Mouse (Mus musculus): ENCODE results near the gene Zfp646. TPM values are rescaled to one million over a fixed set of nuclear protein-coding genes. Genes with fewer than 3 reads are reported as not detected.

Gene Zfp646
- total RNA-seq, 2 experiments from 2014 or later: 30.8 to 31.3 TPM

DNA sequence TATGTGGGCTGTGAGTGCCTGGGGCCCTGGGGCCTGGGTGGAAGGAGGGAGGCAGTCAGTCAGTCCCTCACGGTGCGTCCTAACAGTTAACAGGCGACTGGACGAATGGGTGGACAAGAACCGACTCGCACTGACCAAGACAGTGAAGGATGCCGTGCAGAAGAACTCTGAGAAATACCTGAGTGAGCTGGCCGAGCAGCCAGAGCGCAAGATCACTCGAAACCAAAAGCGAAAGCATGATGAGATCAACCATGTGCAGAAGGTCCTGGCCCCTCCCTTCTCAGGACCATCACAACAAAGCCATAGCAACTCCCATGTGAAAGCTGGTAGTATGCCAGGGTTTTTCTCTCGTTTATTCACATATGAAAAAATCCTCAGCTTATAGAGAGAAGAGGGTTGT, 39.3 kb downstream of the Zfp646 start:
- no peak for DNase-seq (ENCODE audit: extremely low spot score in 1 of 2, low spot score in 1 of 2)

DNA sequence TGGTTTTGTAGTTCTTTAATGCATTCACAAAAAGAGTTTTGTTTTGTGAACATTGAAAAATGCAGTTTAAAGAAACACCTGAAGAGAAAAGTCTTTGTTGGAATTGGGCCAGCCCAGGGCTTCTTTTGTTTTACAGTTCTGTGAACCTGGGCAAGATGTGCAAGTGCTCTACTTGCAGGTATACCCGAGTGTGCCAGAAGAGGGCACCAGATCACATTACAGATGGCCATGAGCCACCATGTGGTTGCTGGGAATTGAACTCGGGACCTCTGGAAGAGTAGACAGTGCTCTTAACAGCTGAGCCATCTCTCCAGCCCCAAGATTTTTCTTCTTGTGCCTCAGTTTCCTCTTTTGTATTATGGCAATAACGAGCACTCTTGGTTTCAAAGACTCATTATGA, 42.2 kb downstream of the Zfp646 start:
- peak in 1 of 2 experiments; percentile 38 for DNase-seq (ENCODE audit: extremely low spot score in 1 of 2, low spot score in 1 of 2)

DNA sequence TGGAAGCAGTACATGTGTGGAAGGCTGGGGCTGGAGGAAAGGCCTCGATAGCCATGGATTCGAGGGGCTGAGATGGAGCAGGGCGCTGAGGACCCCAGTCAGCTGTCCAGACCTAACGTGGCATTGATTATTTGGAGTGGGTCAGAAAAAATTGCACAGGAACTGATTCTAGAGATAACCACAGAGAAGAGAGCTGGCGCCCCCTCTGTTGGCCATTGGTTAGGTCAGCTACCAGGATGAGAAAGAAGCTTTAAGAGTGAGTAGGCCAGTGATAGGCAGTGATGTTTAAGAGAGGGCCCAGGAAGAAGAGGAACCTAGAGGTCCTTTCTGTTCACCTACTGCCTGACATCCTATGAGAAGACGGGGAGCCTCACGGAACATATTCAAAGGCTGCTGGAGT, 43.3 kb downstream of the Zfp646 start:
- no peak for DNase-seq (ENCODE audit: extremely low spot score in 1 of 2, low spot score in 1 of 2)

DNA sequence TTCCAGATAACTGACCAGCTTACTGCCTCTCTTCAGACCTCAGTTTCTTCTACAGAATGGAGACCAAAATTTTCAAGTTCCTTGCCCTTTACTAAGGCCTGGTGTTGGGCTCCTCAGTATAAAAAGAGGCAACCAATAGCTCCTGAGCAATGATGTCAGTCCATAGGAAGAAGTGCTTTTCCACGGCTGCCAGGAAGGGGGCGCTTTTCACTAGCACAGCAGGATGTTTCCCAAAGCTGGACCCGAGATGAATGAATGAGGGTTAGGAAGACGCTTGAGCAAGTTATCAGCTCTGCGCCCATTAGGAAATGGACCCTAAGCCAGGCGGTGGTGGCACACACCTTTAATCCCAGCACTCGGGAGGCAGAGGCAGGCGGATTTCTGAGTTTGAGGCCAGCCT, 45.5 kb downstream of the Zfp646 start:
- DNase-seq (ENCODE audit: extremely low spot score in 1 of 2, low spot score in 1 of 2): no peak

DNA sequence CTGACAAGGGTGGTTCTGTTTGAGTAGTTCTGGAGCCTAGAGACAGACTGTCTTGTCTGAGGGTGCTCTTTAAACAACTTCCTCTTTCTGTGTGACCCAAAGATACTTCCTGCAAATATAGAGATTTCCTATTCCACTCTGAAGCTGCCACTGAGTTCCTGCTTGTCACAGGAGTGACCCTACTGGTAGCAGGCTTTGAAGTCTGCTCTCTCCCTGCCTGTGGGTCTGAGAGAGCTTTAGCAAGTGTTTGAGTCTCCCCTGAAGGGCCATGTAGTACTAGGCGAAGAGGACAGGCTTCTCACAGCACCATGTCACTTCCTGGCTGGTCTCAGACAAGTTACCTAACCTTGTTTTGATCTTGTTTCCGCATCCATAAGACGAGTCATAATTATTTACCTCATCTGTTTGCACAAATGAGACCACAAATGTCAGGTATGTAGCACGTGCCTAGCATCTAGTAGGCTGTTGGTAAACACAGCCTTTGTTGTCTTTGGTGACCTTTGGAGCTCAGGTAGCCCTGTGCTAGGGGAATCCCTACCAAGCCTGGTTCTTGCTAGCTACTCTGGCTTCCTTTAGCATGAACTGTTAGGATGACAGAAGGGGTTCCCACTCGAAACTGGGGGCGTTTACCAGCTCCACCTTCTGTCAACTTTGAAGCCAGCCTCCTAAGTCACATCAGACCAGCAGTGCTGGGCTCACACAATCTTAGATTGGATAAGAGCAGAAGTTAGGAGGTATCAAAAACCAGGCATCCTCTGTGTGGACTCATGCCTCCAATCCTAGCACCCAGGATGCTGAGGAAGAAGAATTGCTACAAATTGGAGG, 46.6 kb downstream of the Zfp646 start:
- no peak for DNase-seq (ENCODE audit: extremely low spot score in 1 of 2, low spot score in 1 of 2)

DNA sequence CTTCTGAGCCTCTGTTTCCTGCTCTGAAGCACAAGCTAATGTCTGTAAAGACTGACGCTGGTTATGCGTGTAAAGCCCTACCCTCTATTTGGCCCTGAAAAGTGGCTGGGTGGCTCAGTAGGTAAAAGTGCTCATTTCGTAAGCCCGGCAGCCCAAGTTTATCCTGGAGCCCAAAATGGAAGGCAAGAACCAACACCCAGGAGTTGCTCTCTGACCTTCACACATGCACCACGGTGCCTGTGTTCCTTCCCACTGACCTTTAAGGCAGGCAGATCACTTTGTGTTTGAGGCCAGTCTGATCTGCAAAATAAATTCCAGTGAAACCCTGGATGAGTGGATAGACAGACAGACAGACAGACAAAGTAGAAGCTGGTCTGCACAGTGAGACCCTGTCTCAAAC, 47.7 kb downstream of the Zfp646 start:
- no peak for DNase-seq (ENCODE audit: extremely low spot score in 1 of 2, low spot score in 1 of 2)

DNA sequence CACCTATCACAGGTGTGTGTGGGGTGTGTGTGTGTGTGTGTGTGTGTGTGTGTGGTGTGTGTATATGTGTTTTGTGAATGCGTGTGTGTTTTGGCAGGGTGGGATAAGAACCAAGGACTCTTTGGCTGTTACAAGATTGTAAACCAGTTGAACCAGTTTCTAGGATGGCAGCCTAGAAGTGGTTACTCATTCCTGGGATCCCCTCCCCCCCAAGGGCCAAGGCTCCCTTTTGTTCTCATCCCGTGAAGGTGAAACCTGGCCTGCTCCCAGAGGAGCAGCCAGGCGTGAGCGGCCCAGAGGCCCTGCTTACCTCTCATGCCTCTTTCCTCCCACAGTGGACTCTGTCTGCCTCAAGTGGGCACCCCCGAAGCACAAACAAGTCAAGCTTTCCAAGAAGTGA, 49.2 kb downstream of the Zfp646 start:
- no peak for DNase-seq (ENCODE audit: extremely low spot score in 1 of 2, low spot score in 1 of 2)

DNA sequence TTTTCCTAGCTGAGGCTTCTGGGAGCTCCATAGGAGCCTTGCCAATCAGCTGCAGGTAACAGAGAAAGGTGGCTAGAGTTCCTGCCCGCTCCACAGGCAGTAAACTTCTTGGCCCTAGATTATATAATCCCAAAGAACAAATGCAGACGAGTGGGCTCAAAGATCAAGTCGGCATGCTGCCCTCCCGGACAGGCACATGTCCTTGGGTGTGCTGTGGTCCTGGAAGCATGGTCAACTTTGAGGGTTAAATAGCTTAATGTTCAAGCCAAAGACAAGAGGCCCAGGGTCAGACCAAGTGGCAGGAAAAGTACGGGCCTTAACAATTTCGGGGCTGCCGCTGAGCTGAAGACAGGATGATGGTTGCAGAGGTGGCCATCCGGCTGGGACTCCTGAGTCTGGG, 50.0 kb downstream of the Zfp646 start:
- no peak for DNase-seq (ENCODE audit: extremely low spot score in 1 of 2, low spot score in 1 of 2)

DNA sequence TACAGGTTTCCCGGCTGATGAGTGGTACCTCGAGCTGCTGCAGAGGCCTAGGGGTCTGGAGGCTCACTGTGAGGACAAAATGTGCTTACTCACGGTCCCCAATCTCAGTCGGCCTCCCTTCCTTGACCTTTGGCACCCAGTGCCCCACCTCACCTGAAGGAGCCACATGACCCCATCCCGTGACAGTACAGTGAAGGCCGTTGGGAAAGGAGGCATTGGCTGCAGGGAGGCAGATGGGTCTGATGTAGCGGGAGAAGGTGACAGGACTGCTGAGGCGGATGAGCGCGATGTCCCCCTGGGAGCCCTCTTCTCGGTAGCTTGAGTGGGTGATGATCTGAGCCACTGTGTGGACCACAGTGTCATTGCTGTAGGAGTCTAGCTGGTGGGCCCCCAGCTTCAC, 50.8 kb downstream of the Zfp646 start:
- DNase-seq (ENCODE audit: extremely low spot score in 1 of 2, low spot score in 1 of 2): no peak

DNA sequence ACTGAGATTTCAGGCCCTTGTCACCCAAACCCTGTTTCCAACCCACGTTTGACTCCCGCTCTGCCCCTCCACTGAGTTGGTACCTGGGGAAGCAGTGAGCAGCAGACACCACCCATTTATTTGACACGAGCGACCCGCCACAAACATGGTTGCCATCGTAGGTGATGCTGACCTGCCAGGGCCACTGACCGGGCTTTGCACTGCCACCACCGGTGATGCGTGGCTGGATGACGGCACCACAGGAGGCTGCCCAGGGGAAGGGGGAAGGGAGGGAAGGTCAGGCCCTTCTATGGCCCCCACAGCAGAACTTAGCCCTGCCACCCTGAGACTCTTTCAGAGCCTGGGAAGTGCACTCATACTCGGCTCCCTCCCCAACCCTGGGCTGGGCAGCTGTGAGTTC, 51.7 kb downstream of the Zfp646 start:
- DNase-seq (ENCODE audit: extremely low spot score in 1 of 2, low spot score in 1 of 2): no peak

DNA sequence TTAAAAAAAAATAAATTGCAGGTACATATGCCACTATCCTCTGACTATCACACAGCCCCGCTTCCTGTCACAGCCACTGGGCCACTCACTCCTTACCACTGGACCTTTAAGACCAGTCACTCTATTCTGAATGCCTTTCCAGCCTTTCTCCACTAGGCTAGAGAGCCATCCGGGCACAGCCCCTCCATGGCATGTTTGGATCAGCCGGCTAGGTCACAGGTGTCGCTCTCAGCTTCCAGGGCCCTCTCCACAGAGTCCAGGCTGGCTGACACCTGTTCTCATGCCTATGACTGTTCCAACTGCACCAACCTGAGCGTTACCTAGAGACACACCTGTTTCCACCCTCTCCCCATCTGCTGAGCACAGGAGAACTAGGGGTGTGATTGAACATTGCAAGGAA, 52.6 kb downstream of the Zfp646 start:
- no peak for DNase-seq (ENCODE audit: extremely low spot score in 1 of 2, low spot score in 1 of 2)

DNA sequence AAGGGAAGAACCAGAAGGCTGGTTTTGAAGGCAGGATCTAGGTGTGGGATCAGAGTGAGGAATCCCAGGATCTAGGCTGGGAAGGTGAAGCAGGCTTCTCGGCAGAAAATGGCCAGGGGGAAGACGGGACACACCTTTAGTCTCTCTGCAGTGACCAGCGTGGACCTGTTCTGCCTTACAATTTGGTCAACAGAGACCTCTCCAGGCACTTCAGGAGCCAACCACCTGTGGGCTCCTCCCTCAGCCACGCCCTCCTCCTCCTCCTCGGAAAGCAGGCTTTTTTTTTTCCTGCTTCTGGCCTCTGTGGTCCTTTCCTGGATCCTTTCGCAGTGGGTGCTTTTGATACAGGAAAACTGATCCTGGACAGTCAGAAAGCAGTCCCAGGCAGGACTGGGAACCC, 53.9 kb downstream of the Zfp646 start, which contains the start of gene Prss8:
Prss8 (minus strand) TSS at position 182 of the 400 bp plus-strand sequence.
- no peak for DNase-seq (ENCODE audit: extremely low spot score in 1 of 2, low spot score in 1 of 2)

DNA sequence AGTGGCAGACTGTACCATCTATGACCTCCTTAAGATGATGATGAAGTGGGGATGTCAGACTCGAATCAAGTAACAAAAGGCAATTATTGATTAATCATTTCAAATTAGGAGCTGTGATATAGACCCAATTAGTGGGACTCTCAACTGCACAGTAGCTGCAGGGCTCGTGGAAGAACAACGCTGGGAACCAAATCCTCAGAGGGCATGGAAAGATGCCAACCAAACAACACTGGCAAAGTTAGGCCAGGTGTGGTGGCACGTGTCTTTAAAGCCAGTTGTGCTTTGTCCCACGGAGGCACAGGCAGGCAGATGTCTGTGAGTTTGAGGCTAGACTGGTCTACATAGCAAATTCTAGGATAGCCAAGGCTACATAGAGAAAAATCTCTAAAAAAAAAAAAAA, 54.6 kb downstream of the Zfp646 start:
- no peak for DNase-seq (ENCODE audit: extremely low spot score in 1 of 2, low spot score in 1 of 2)

DNA sequence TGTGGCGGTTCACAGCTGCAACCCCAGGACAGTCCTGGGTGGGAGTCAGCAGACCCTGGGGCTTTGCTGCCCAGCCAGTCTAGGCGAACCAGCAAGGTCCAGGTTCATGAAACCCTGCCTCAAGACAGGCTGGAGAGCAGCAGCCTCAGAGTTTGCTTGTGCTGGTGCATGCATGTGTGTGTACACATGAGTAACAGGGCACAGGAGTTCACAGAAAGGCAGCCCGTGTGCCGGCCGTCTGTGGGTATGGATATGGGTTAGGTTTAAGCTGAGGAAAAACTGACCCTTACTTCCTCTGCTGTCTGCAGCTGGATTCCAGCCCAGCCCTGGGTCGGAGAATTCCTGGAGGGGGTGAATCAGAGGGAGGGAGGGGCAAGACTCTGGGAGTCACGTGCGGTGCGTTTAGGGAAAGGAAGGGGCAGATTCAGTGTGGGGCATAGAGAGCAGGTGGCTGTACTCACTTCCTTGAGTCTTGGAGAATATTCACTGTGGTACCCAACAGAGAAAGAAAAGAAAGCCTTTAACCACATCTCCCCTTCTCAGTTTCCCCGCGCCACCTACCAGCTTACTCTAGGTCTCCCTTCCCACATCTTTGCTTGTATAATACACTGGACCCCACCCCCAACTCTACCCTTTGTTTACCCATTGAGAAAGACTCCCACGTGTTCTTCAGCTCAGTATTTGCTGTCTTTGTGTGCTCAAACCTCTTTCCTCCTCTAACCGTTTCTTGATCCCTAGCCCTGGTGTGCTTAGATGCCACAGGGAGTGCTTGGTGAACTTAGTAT, 55.5 kb downstream of the Zfp646 start:
- no peak for DNase-seq (ENCODE audit: extremely low spot score in 1 of 2, low spot score in 1 of 2)

DNA sequence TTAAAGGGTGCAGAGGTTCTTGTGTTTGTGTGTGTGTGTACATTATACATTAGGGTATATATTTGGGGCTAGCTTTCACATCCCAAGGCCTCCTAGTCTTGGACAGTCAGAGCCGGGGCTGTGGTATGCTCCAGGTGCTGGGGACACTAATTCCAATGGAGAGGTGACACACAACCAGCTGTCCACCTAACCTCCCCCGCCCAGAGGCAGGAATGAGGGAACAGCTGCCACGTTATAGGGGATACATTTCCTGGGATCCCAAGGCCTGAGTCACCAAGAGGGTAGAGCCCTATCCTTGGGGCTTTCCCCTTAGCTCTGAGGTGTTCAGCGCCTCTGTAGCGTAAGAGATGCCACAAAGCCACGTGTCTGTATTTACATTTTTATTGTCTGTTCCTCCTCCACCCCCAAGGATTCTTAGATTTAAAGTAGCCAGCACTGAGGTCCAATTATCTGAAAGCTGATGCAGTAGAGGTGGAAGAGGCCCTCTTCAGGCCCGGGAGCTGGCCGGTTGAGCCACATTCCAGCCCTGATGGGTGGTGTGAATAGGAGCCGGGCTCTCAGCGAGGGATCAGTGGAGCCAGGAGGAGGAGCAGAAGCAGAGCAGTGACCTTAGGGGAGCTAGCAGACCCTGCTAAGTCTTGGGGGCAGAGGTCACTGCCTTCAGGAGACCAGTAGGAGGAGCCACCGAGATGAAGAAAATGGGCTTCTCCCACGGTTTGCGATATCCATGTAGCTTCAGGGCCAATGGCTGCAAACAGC, 56.4 kb downstream of the Zfp646 start:
- DNase-seq (ENCODE audit: extremely low spot score in 1 of 2, low spot score in 1 of 2): no peak

DNA sequence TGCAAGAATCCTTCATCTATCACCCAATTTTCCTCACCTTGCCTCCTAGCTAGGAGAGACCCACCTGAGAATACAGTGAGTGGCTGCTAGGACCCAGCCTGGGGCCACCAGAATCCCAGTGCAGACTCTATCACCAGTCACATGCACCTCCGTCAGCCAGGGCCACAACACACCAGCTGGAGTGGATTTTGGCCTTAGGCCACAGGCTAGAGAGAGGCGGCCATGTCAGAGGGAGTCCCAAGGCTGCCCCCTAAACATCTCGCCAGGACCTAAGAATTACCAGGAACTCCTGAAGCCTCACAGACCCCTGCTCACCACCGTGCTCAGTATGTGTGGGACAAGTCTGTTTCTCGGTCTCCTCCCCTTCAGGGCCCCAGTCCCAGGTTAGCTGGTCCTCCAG, 58.1 kb downstream of the Zfp646 start:
- no peak for DNase-seq (ENCODE audit: extremely low spot score in 1 of 2, low spot score in 1 of 2)

DNA sequence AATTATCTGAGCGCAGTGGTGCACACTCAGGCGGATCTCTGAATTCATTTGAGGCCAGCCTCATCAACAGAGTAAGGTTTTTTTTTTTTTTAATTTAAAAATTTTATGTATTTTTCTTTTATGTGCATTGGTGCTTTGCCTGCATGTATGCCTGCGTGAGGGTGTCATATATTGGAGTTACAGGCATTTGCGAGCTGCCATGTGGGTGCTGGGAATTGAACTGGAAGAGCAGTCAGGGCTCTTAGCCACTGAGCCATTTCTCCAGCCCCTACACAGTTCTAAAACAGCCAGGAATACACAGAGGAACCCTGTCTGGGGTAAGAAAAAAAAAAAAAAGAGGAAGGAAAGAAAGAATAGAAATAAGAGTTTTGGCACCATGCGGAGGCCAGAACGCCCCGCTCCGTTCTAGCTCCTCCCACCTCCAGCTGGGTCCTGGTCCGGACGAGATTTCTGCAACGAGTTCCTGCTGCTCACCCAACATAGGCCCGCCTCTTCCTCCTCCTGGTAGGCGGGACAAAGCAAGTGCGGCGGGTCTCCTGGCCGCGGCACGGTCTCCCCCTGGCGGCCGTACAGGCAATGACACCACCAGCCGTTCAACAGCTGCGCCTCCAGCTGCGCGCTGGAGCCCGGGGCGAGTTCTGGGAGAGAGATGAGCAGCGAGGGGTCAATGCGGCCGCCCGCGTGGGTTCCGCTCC, 59.2 kb downstream of the Zfp646 start:
- DNase-seq (ENCODE audit: extremely low spot score in 1 of 2, low spot score in 1 of 2): peak; percentile 94 to 97

All from layer of hippocampus, postnatal 25 days (tissue).